Mouse (Mus musculus): Measurements from ENCODE around the gene Ctnna2. TPM values are rescaled to one million over a fixed set of nuclear protein-coding genes. Genes with fewer than 3 reads are reported as not detected.

Gene Ctnna2
- polyA plus RNA-seq, 1 experiment from 2014 or later, result 0.16 TPM

DNA sequence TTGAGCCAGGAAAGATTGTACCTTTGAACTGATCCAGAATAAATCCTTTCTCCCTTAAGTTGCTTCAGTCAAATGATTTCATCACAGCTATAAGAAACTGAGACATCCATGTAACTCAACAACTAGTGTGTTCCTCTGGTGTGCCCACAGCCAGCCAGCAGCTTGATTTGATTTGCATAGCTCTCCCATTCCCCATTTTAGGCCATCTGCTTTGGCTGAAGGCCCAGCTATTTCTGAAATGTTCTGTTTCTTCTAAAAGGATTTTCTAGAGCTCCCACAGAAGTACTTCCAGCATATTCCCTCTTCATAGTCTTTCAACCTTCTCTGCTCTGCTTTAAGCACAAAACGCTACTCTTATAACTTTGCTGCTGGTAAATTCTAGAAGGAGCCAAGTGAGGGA is 770.3 kb downstream of the Ctnna2 start:
- Histone ChIP-seq H3K9me3 (replicated peaks; ENCODE audit: low read length) (no peaks in the 10 kb centered on the region), H3K4me3 (replicated peaks; ENCODE audit: low read depth, low read length) (no peak overlapping the region), H3K4me1 (replicated peaks; ENCODE audit: insufficient read depth, low read length) (no peaks in the 10 kb centered on the region), H3K36me3 (ENCODE audit: insufficient read depth, low read length) (no peaks in the 10 kb centered on the region), H3K9ac (ENCODE audit: low read depth, low read length) (no peak overlapping the region), H3K27me3 (ENCODE audit: insufficient read depth, low read length) (no peaks in the 10 kb centered on the region), H3K4me2 (ENCODE audit: low read length) (no peak overlapping the region), H3K27ac (no peak overlapping the region)
- TF ChIP-seq CTCF (IDR thresholded peaks at IDR 0.05; ENCODE audit: low read depth), result no peak
- ATAC-seq (replicated peaks; ENCODE audit: low FRiP score, low read depth) (no peak), DNase-seq (ENCODE audit: low spot score) (no peak)
- 42% methylated on average over 1 of the region's 1 CpGs for WGBS

DNA sequence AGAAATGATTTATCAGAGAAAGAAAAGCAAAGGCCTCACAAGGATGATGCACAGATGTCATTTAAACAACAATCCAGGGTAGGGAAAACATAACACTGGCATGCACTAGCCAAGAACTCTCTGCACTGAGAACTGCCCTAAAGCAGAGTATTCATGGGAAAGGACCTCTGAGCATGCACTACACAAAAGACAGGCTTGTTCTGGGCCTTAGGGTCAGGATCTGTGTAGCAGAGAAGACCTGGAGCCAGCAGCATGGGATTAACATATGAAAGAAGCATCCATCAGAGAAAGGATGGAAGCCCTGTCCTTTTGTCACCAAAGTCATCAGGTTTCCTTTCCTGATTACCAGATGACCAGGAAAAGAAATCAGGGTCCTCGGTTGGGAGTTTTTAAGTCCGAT is 780.1 kb downstream of the Ctnna2 start:
- Histone ChIP-seq H3K9ac (ENCODE audit: low read depth, low read length) (no peak overlapping the region), H3K9me3 (replicated peaks; ENCODE audit: low read length) (no peaks in the 10 kb centered on the region), H3K4me1 (replicated peaks; ENCODE audit: insufficient read depth, low read length) (no peaks in the 10 kb centered on the region), H3K4me3 (replicated peaks; ENCODE audit: low read depth, low read length) (no peak overlapping the region), H3K4me2 (ENCODE audit: low read length) (no peak overlapping the region), H3K27me3 (ENCODE audit: insufficient read depth, low read length) (no peaks in the 10 kb centered on the region), H3K36me3 (ENCODE audit: insufficient read depth, low read length) (no peaks in the 10 kb centered on the region), H3K27ac (no peak overlapping the region)
- ATAC-seq (replicated peaks; ENCODE audit: low FRiP score, low read depth) (no peak), DNase-seq (ENCODE audit: low spot score) (no peak)
- TF ChIP-seq CTCF (IDR thresholded peaks at IDR 0.05; ENCODE audit: low read depth), result no peak
- WGBS, result 68% methylated on average over 2 of the region's 2 CpGs

DNA sequence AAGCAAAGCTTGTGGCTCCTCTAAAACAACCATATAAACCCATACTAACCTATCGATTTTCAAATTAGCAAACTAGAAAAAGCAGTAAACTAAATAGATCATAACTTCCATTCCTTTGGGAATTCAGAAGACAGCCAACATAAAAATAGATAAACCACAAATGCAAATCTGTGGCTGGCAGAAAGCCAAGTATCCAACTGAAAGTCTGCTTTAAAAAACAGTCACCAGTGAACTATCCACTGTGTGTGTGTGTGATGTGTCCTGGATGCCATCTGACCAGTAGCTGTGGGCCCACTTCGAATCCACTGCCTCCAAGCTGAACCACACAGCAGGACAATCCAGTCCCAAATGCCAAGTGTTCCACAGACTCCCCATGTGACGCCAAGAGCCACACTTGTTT is 782.8 kb downstream of the Ctnna2 start:
- H3K27ac ChIP-seq, result no peak overlapping the region
- H3K4me1 ChIP-seq (replicated peaks; ENCODE audit: insufficient read depth, low read length), result no peaks in the 10 kb centered on the region
- ATAC-seq (replicated peaks; ENCODE audit: low FRiP score, low read depth) (no peak), DNase-seq (ENCODE audit: low spot score) (no peak)
- 89% methylated on average over 3 of the region's 3 CpGs for WGBS
- H3K9me3 ChIP-seq (replicated peaks; ENCODE audit: low read length), result no peaks in the 10 kb centered on the region
- no peak overlapping the region for H3K9ac ChIP-seq (ENCODE audit: low read depth, low read length)
- no peak overlapping the region for H3K4me2 ChIP-seq (ENCODE audit: low read length)
- TF ChIP-seq CTCF (IDR thresholded peaks at IDR 0.05; ENCODE audit: low read depth), result no peak
- H3K4me3 ChIP-seq (replicated peaks; ENCODE audit: low read depth, low read length), result no peak overlapping the region
- H3K36me3 ChIP-seq (ENCODE audit: insufficient read depth, low read length), result no peaks in the 10 kb centered on the region
- H3K27me3 ChIP-seq (ENCODE audit: insufficient read depth, low read length), result no peaks in the 10 kb centered on the region

DNA sequence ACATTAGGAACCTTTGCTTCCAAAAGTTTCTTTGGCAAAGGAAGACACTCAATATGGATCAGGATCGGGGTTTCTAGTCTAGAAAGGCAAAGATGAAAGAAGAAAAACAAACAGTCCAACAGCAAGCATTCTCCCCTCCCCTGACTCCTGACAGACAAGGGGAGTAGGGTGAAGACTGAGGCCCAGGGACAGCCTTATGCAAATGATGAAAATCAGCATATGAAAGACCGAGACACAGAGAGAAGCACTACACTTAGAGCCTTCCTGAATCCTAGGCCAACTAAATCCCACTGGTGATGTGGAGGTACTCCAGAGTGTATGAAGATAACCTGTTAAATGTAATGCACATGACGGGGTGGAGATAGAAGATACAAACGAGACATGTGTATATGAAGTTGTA is 787.9 kb downstream of the Ctnna2 start:
- 69% methylated on average over 4 of the region's 4 CpGs for WGBS
- Histone ChIP-seq H3K4me3 (replicated peaks; ENCODE audit: low read depth, low read length) (no peak overlapping the region), H3K9ac (ENCODE audit: low read depth, low read length) (no peak overlapping the region), H3K36me3 (ENCODE audit: insufficient read depth, low read length) (no peaks in the 10 kb centered on the region), H3K9me3 (replicated peaks; ENCODE audit: low read length) (no peaks in the 10 kb centered on the region), H3K27ac (no peak overlapping the region), H3K27me3 (ENCODE audit: insufficient read depth, low read length) (no peaks in the 10 kb centered on the region), H3K4me2 (ENCODE audit: low read length) (no peak overlapping the region), H3K4me1 (replicated peaks; ENCODE audit: insufficient read depth, low read length) (no peaks in the 10 kb centered on the region)
- no peak for ATAC-seq (replicated peaks; ENCODE audit: low FRiP score, low read depth)
- no peak for TF ChIP-seq CTCF (IDR thresholded peaks at IDR 0.05; ENCODE audit: low read depth)
- no peak for DNase-seq (ENCODE audit: low spot score)

DNA sequence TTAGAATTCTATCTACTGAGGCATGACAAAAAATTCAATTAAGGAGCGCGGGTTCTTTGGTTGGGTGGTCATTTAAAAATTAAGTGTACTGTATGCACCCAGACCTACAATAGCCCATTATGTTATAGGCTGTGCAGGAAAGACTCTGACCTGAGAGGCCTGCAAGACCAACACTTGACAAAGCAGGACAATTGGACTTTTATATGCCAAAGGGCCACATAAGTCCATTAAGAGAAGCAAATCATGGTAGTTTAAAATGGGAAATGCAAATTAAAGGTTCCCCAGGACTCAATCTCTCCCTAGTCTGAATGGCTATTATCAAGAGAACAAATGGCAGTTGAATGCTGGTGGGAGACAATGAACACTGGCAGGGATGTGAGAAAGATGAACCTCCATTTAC is 790.9 kb downstream of the Ctnna2 start:
- peak; percentile 4 for DNase-seq (ENCODE audit: low spot score)
- Histone ChIP-seq H3K4me2 (ENCODE audit: low read length) (no peak overlapping the region), H3K36me3 (ENCODE audit: insufficient read depth, low read length) (no peaks in the 10 kb centered on the region), H3K9ac (ENCODE audit: low read depth, low read length) (no peak overlapping the region), H3K4me3 (replicated peaks; ENCODE audit: low read depth, low read length) (no peak overlapping the region), H3K27ac (no peak overlapping the region), H3K9me3 (replicated peaks; ENCODE audit: low read length) (no peaks in the 10 kb centered on the region), H3K27me3 (ENCODE audit: insufficient read depth, low read length) (no peaks in the 10 kb centered on the region), H3K4me1 (replicated peaks; ENCODE audit: insufficient read depth, low read length) (no peaks in the 10 kb centered on the region)
- ATAC-seq (replicated peaks; ENCODE audit: low FRiP score, low read depth), result no peak; the same call in 1 of the 2 replicates
- 56% methylated on average over 2 of the region's 2 CpGs for WGBS
- no peak for TF ChIP-seq CTCF (IDR thresholded peaks at IDR 0.05; ENCODE audit: low read depth)

DNA sequence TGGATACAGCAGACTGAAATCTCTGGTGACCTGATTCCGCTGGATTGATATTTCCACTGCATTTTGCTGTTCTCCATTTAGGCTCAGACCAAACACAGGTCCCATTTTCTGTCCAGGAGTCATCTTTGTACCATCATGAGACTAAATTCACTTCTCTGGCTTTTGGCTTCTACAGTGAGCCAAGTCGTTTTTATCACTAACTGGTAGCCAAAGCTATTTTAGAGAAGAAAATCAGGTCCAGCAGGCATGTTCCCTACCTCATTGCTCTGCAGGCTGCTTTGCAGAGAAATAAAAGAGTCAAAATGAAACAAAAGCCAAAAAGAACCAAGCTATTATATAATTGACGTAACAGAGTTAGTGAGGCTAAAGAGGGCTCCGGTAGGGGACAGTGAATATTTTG is 793.7 kb downstream of the Ctnna2 start:
- 84% methylated on average over 4 of the region's 4 CpGs for WGBS
- no peak overlapping the region for H3K4me3 ChIP-seq (replicated peaks; ENCODE audit: low read depth, low read length)
- no peak for TF ChIP-seq CTCF (IDR thresholded peaks at IDR 0.05; ENCODE audit: low read depth)
- no peaks in the 10 kb centered on the region for H3K4me1 ChIP-seq (replicated peaks; ENCODE audit: insufficient read depth, low read length)
- no peak overlapping the region for H3K4me2 ChIP-seq (ENCODE audit: low read length)
- no peak overlapping the region for H3K9ac ChIP-seq (ENCODE audit: low read depth, low read length)
- no peaks in the 10 kb centered on the region for H3K27me3 ChIP-seq (ENCODE audit: insufficient read depth, low read length)
- DNase-seq (ENCODE audit: low spot score) (no peak), ATAC-seq (replicated peaks; ENCODE audit: low FRiP score, low read depth) (no peak)
- H3K27ac ChIP-seq, result no peak overlapping the region
- no peaks in the 10 kb centered on the region for H3K36me3 ChIP-seq (ENCODE audit: insufficient read depth, low read length)
- H3K9me3 ChIP-seq (replicated peaks; ENCODE audit: low read length), result no peaks in the 10 kb centered on the region

DNA sequence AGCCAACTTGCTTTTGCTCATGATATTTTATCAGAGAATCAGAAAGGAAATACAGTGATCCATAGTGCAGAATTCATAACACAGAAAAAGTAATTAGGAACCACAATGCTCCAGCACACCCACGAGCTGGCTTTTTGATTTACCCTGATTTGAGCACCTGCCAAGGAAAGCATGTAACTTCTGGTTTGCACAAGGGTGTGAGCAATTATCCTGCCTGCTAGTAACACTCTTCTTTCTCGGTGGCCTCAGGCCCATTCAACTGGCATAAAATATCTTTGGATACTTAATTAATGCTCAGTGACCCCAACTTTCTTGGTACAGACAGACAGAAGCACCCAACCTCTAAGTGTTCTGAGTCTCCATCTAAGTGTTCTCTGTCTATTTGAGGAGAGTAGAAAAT is 794.6 kb downstream of the Ctnna2 start:
- TF ChIP-seq CTCF (IDR thresholded peaks at IDR 0.05; ENCODE audit: low read depth), result no peak
- Histone ChIP-seq H3K4me3 (replicated peaks; ENCODE audit: low read depth, low read length) (no peak overlapping the region), H3K9me3 (replicated peaks; ENCODE audit: low read length) (no peaks in the 10 kb centered on the region), H3K27me3 (ENCODE audit: insufficient read depth, low read length) (no peaks in the 10 kb centered on the region), H3K36me3 (ENCODE audit: insufficient read depth, low read length) (no peaks in the 10 kb centered on the region), H3K9ac (ENCODE audit: low read depth, low read length) (no peak overlapping the region), H3K4me1 (replicated peaks; ENCODE audit: insufficient read depth, low read length) (no peaks in the 10 kb centered on the region), H3K4me2 (ENCODE audit: low read length) (no peak overlapping the region), H3K27ac (no peak overlapping the region)
- WGBS, result 35% methylated on average over 2 of the region's 2 CpGs
- no peak for ATAC-seq (replicated peaks; ENCODE audit: low FRiP score, low read depth)
- no peak for DNase-seq (ENCODE audit: low spot score)

Measured in kidney, postnatal 0 days (tissue).